Mouse (Mus musculus) MEL (cell line): Measurements from ENCODE around the gene Lime1.

Source experiments
- BHLHE40 ChIP-seq: IDR thresholded peaks from 2 replicates; pipeline ENCODE4 v1.6.1; 2012; ENCODE audit warnings: low read depth, mild to moderate bottlenecking, inconsistent platforms, low read length, improper control_type of control experiment, borderline replicate concordance
- CHD2 ChIP-seq: IDR thresholded peaks from 2 replicates; pipeline ENCODE4 v1.6.1; 2011; ENCODE audit warnings: low read length, improper control_type of control experiment
- CTCF ChIP-seq, 3 experiments: IDR thresholded peaks in 2 of 3; conservative IDR thresholded peaks in 1 of 3; 2 replicates each; pipeline ENCODE4 v1.5.1; 2011 to 2012; ENCODE audit warnings: low read length in 3 of 3, low read depth in 2 of 3, mild to moderate bottlenecking in 2 of 3, improper control_type of control experiment in 1 of 3, inconsistent platforms in 1 of 3, mixed read lengths in 1 of 3, moderate library complexity in 1 of 3; ENCODE audit not compliant: control insufficient read depth in 1 of 3, insufficient read depth in 1 of 3, poor library complexity in 1 of 3, severe bottlenecking in 1 of 3
- GATA1 ChIP-seq: IDR thresholded peaks from 2 replicates; pipeline ENCODE4 v1.6.1; 2011; ENCODE audit warnings: low read depth, low read length, improper control_type of control experiment
- MAX ChIP-seq: IDR thresholded peaks from 2 replicates; pipeline ENCODE4 v1.6.1; 2011; ENCODE audit warnings: low read length, improper control_type of control experiment
- MXI1 ChIP-seq: IDR thresholded peaks from 2 replicates; pipeline ENCODE4 v1.6.1; 2011; ENCODE audit warnings: mild to moderate bottlenecking, low read depth, low read length, improper control_type of control experiment
- POLR2A ChIP-seq, 2 experiments: IDR thresholded peaks; 2 replicates each; pipeline ENCODE4 v1.6.1; 2011 to 2012; ENCODE audit warnings: low read length in 2 of 2, mild to moderate bottlenecking in 2 of 2, control low read depth in 1 of 2, improper control_type of control experiment in 1 of 2, low read depth in 1 of 2, moderate library complexity in 1 of 2; ENCODE audit not compliant: control insufficient read depth in 1 of 2, insufficient read depth in 1 of 2, poor library complexity in 1 of 2
- RAD21 ChIP-seq: IDR thresholded peaks from 2 replicates; pipeline ENCODE4 v1.6.1; 2011; ENCODE audit warnings: mild to moderate bottlenecking, low read depth, low read length, improper control_type of control experiment
- RCOR1 ChIP-seq: IDR thresholded peaks from 2 replicates; pipeline ENCODE4 v1.6.1; 2012; ENCODE audit warnings: low read depth, mild to moderate bottlenecking, inconsistent platforms, low read length, improper control_type of control experiment
- SMC3 ChIP-seq: IDR thresholded peaks from 2 replicates; pipeline ENCODE4 v1.6.1; 2011; ENCODE audit warnings: low read depth, low read length, improper control_type of control experiment
- TBP ChIP-seq: IDR thresholded peaks from 2 replicates; pipeline ENCODE4 v1.8.0; 2011; ENCODE audit warnings: low read depth, low read length, improper control_type of control experiment
- TCF12 ChIP-seq: IDR thresholded peaks from 2 replicates; pipeline ENCODE4 v1.6.1; 2014; ENCODE audit warnings: low read depth, mild to moderate bottlenecking, inconsistent platforms, low read length, improper control_type of control experiment, moderate library complexity
- ZC3H11A ChIP-seq: IDR thresholded peaks from 2 replicates; pipeline ENCODE4 v1.6.1; 2012; ENCODE audit warnings: low read depth, mild to moderate bottlenecking, inconsistent platforms, low read length, improper control_type of control experiment
- ZKSCAN1 ChIP-seq: IDR thresholded peaks from 2 replicates; pipeline ENCODE4 v1.6.1; 2012; ENCODE audit warnings: low read depth, mild to moderate bottlenecking, inconsistent platforms, low read length, improper control_type of control experiment, moderate library complexity

DNA sequence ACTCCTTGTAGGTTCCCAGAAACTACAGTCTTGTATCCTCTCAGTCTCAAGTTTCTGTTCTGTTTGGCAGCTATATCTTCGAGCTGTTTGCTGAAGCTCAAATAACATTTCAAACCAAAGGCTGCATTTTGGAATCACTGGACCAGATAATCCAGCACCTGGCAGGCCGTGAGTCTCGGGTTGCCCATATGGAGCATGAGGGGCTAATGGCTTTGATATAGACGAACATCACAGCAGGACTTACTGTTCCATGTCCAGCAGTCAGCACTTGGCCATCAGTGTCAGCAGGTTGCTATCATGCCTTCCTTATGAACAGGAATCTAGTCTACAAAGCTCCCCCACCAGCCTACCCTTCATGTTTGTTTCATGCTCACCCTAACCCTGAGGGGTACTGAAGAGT lies 39.5 kb upstream of the Lime1 start:
- TF ChIP-seq CTCF (IDR thresholded peaks at IDR 0.05 in 2 of 3, conservative IDR thresholded peaks at IDR 0.05 in 1 of 3; ENCODE audit: control insufficient read depth in 1 of 3, insufficient read depth in 1 of 3, low read depth in 2 of 3, low read length in 3 of 3, poor library complexity in 1 of 3, severe bottlenecking in 1 of 3) (no peak), MAX (no peak), RAD21 (no peak), SMC3 (no peak), BHLHE40 (no peak), RCOR1 (no peak), GATA1 (no peak), POLR2A (IDR thresholded peaks at IDR 0.05; ENCODE audit: control insufficient read depth in 1 of 2, insufficient read depth in 1 of 2, low read depth in 1 of 2, low read length in 2 of 2, poor library complexity in 1 of 2) (no peak), CHD2 (no peak), TCF12 (no peak), ZKSCAN1 (no peak), MXI1 (no peak), ZC3H11A (no peak), TBP (no peak)
